Mouse (Mus musculus): ENCODE data around the gene Gm4131. TPM values are rescaled to one million over a fixed set of nuclear protein-coding genes. Genes with fewer than 3 reads are reported as not detected.
A peak's percentile ranks its signal among the peaks of the same experiment; 100 is the strongest.

The Gm4131 gene
- polyA plus RNA-seq, 1 experiment from 2014 or later, result not detected

DNA sequence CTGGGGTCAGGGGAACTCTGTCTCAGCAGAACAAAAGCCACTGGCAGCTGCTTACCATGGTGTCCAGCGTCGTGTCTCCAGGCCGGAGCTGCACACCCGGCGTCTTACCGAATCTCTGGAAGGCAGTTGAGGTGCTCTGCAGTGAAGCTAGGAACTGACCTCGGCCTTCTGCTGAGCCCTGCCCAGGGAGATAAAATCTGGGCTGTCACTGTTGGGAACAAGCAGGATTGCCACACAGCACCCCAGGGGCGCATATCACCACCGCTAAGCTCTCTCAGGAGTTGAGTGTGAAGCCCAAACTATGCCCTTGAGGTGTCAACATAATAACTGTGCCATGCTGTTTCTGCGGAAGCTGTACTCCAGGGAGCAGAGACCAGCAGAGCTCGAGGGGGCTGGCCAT lies 113.4 kb downstream of the Gm4131 start:
- Histone ChIP-seq H3K9me3 (ENCODE audit: control insufficient read depth, low read depth, low read length) (no peaks in the 10 kb centered on the region), H3K27ac (ENCODE audit: low read length) (no peak overlapping the region), H3K4me2 (replicated peaks; ENCODE audit: low read depth, low read length) (no peak overlapping the region), H3K9ac (replicated peaks; ENCODE audit: low read depth, low read length) (no peak overlapping the region), H3K4me3 (ENCODE audit: low read depth, low read length) (no peak overlapping the region), H3K27me3 (ENCODE audit: control insufficient read depth, insufficient read depth, low read length) (no peaks in the 10 kb centered on the region), H3K4me1 (ENCODE audit: control insufficient read depth, insufficient read depth, low read length) (0 out of 2 replicates have a peak, but pooled peaks cover 4% of the 10 kb centered on the region), H3K36me3 (ENCODE audit: control insufficient read depth, insufficient read depth, low read length) (no peaks in the 10 kb centered on the region)
- 82% methylated on average over 11 of the region's 11 CpGs for WGBS
- no peak for ATAC-seq (ENCODE audit: insufficient number of reproducible peaks, insufficient read depth, low FRiP score, low read depth)

DNA sequence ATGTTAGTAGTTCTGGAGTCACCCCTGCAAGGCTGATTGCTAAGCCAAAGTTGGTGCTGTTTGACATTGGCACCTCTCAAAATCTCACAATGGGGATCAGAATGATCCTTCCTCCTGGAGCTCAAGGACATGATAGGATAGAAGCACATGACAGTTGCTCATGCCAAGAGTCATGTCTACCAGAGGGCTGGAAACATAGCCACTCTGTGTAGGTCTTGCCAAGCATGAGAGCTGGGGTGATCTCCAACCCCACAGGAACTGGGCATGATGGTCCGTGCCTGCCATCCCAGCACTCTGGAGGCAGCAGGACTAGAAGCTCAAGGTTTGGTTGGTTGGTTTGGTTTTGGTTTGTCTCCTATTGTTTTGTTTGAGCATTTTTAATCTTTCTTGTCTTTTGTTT lies 116.0 kb downstream of the Gm4131 start:
- Histone ChIP-seq H3K27me3 (ENCODE audit: control insufficient read depth, insufficient read depth, low read length) (no peaks in the 10 kb centered on the region), H3K4me2 (replicated peaks; ENCODE audit: low read depth, low read length) (no peak overlapping the region), H3K4me3 (ENCODE audit: low read depth, low read length) (no peak overlapping the region), H3K9ac (replicated peaks; ENCODE audit: low read depth, low read length) (no peak overlapping the region), H3K36me3 (ENCODE audit: control insufficient read depth, insufficient read depth, low read length) (no peaks in the 10 kb centered on the region), H3K9me3 (ENCODE audit: control insufficient read depth, low read depth, low read length) (no peaks in the 10 kb centered on the region), H3K4me1 (ENCODE audit: control insufficient read depth, insufficient read depth, low read length) (0 out of 2 replicates have a peak, but pooled peaks cover 4% of the 10 kb centered on the region), H3K27ac (ENCODE audit: low read length) (no peak overlapping the region)
- 96% methylated on average over 1 of the region's 1 CpGs for whole genome bisulfite sequencing
- ATAC-seq (ENCODE audit: insufficient number of reproducible peaks, insufficient read depth, low FRiP score, low read depth), result no peak

DNA sequence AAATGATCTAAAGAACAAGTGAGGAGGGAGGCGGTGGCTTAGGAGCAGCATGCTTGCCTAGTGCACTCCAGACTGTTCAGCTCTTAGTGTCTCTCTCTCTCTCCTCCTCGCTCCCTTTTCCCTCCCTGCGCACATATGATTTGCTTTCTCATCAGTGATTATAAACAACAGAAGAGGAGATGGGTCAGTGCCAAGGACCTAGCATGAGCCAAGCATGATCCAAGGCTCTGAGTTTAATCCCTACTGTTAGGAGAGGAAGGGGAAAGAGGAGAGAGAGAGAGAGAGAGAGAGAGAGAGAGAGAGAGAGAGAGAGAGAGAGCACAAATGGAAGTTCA lies 119.5 kb downstream of the Gm4131 start:
- Histone ChIP-seq H3K36me3 (ENCODE audit: control insufficient read depth, insufficient read depth, low read length) (no peaks in the 10 kb centered on the region), H3K9me3 (ENCODE audit: control insufficient read depth, low read depth, low read length) (no peaks in the 10 kb centered on the region), H3K27ac (ENCODE audit: low read length) (no peak overlapping the region), H3K9ac (replicated peaks; ENCODE audit: low read depth, low read length) (no peak overlapping the region), H3K4me2 (replicated peaks; ENCODE audit: low read depth, low read length) (no peak overlapping the region), H3K27me3 (ENCODE audit: control insufficient read depth, insufficient read depth, low read length) (no peaks in the 10 kb centered on the region), H3K4me3 (ENCODE audit: low read depth, low read length) (no peak overlapping the region), H3K4me1 (ENCODE audit: control insufficient read depth, insufficient read depth, low read length) (no peaks in the 10 kb centered on the region)
- ATAC-seq (ENCODE audit: insufficient number of reproducible peaks, insufficient read depth, low FRiP score, low read depth), result peak; percentile 67; the same call in 1 of the 2 replicates
- WGBS, result 60% methylated on average over 3 of the region's 3 CpGs

DNA sequence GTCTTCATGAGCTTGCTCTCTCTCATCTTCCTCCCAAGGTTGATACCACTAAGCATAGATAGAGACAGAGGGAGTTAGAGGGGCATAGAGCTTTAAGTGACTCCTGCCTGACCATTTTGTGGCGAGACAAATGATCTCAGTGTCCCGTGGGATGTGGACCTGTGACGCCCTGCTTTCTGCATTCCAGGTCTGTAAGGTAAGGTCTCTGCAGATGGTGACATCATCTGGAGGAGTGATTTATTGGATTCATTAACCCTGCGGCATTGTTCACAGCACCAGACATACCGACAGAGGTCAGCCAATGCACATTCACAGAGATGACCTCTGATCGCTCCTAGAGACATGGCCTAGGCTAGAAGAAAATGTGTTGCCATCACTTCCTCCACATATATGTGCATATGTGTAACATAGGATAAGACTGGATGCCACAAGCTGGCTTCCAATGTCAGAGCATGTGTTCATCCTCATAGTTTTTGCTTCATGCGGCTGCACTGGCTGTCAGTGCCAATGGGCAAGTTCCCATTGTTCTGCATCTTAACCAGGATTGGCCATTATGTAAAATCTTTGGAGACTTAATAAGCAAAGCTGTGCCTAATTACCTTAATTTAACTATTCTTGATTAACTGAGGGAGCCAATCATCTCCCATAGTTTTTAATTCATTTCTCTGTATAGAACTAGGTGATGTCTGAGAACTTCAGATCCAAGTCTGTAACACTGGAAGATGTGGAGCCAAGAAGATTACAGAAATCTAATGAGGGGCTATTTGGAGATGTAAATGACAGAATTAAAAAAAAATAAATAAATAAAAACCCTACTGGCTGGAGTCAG lies 120.1 kb downstream of the Gm4131 start:
- H3K27me3 ChIP-seq (ENCODE audit: control insufficient read depth, insufficient read depth, low read length), result no peaks in the 10 kb centered on the region
- H3K4me1 ChIP-seq (ENCODE audit: control insufficient read depth, insufficient read depth, low read length), result no peaks in the 10 kb centered on the region
- no peak overlapping the region for H3K4me2 ChIP-seq (replicated peaks; ENCODE audit: low read depth, low read length)
- H3K36me3 ChIP-seq (ENCODE audit: control insufficient read depth, insufficient read depth, low read length), result no peaks in the 10 kb centered on the region
- no peak overlapping the region for H3K9ac ChIP-seq (replicated peaks; ENCODE audit: low read depth, low read length)
- 45% methylated on average over 7 of the region's 7 CpGs for WGBS
- H3K27ac ChIP-seq (ENCODE audit: low read length), result no peak overlapping the region
- no peak overlapping the region for H3K4me3 ChIP-seq (ENCODE audit: low read depth, low read length)
- no peak for ATAC-seq (ENCODE audit: insufficient number of reproducible peaks, insufficient read depth, low FRiP score, low read depth)
- no peaks in the 10 kb centered on the region for H3K9me3 ChIP-seq (ENCODE audit: control insufficient read depth, low read depth, low read length)

DNA sequence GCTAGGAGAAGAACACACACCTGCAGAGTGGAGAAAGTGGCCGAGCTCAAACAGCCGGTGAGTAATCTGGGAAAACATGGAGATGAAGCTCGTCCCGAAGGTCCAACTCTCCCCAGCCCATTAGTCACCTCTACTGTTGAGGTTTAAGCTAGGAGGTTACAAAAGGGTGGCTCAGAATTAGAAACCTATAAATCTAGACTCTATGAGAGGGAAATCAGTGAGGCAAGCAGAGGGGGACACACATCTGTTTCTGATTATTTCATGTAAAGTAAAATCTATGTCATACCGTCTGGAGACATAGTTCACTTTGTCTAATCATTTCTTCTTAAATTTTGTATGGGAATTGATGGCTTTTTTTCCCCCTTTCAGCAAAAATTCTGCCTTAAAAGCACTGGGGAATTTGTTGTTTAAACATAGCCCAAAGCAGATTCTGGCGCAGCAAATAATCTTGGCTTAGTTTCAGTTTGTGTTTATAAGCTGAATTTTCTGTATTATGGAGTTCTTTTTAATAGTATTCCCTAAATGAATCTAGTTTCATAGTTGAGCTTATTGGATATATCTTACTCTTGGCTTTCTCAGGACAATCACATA lies 122.8 kb downstream of the Gm4131 start:
- WGBS, result 47% methylated on average over 6 of the region's 6 CpGs
- no peak overlapping the region for H3K27ac ChIP-seq (ENCODE audit: low read length)

DNA sequence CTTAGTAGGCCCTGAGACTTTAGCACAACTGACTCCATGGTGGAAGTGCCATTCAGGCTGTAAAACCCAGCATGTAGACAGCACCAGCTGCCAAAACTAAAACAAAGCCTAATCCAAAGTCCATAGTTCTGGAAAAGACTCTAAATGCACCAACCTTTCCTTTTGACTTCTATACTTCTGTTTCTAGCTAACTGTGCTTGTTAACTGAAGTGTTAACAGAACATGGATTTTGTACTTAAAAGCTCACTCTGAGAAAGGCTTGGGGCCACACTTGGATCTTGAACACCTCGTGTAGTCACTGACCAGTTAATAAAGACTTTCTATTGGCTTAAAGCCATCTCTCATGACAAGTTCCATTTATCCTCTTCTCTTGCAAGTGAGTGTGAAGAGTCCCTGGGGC lies 123.8 kb downstream of the Gm4131 start:
- Histone ChIP-seq H3K36me3 (ENCODE audit: control insufficient read depth, insufficient read depth, low read length) (no peaks in the 10 kb centered on the region), H3K9ac (replicated peaks; ENCODE audit: low read depth, low read length) (no peak overlapping the region), H3K4me2 (replicated peaks; ENCODE audit: low read depth, low read length) (no peak overlapping the region), H3K4me1 (ENCODE audit: control insufficient read depth, insufficient read depth, low read length) (no peaks in the 10 kb centered on the region), H3K27ac (ENCODE audit: low read length) (no peak overlapping the region), H3K27me3 (ENCODE audit: control insufficient read depth, insufficient read depth, low read length) (no peaks in the 10 kb centered on the region), H3K4me3 (ENCODE audit: low read depth, low read length) (no peak overlapping the region), H3K9me3 (ENCODE audit: control insufficient read depth, low read depth, low read length) (no peaks in the 10 kb centered on the region)
- WGBS, result 69% methylated on average over 1 of the region's 1 CpGs
- no peak for ATAC-seq (ENCODE audit: insufficient number of reproducible peaks, insufficient read depth, low FRiP score, low read depth)

More for the DNA sequence above, 122.8 kb downstream of the Gm4131 start:
- H3K36me3 ChIP-seq (ENCODE audit: control insufficient read depth, insufficient read depth, low read length), result no peaks in the 10 kb centered on the region
- no peaks in the 10 kb centered on the region for H3K27me3 ChIP-seq (ENCODE audit: control insufficient read depth, insufficient read depth, low read length)
- H3K4me2 ChIP-seq (replicated peaks; ENCODE audit: low read depth, low read length), result no peak overlapping the region
- no peak for ATAC-seq (ENCODE audit: insufficient number of reproducible peaks, insufficient read depth, low FRiP score, low read depth)
- no peak overlapping the region for H3K9ac ChIP-seq (replicated peaks; ENCODE audit: low read depth, low read length)
- no peaks in the 10 kb centered on the region for H3K9me3 ChIP-seq (ENCODE audit: control insufficient read depth, low read depth, low read length)
- H3K4me3 ChIP-seq (ENCODE audit: low read depth, low read length), result no peak overlapping the region
- H3K4me1 ChIP-seq (ENCODE audit: control insufficient read depth, insufficient read depth, low read length), result no peaks in the 10 kb centered on the region

DNA sequence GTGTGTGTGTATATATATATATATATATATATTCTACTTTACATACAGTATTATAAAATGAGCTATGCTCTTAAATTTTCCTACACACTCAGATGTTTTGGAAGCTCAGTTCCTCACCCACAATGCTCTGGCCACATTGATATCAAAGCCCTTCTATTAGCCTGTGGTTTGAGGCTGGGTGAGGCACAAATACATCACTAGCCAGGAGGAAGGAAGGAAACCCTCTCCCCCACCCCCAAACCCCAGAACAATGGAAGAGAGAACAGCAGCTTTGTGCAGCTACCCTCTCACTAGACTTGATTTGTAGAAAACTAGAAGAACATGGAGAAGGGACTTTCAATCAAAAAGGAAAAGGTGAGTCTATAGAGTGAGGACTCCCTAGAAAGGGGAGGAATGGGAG lies 126.7 kb downstream of the Gm4131 start:
- Histone ChIP-seq H3K9ac (replicated peaks; ENCODE audit: low read depth, low read length) (no peak overlapping the region), H3K27ac (ENCODE audit: low read length) (no peak overlapping the region), H3K4me2 (replicated peaks; ENCODE audit: low read depth, low read length) (no peak overlapping the region), H3K27me3 (ENCODE audit: control insufficient read depth, insufficient read depth, low read length) (no peaks in the 10 kb centered on the region), H3K36me3 (ENCODE audit: control insufficient read depth, insufficient read depth, low read length) (no peaks in the 10 kb centered on the region), H3K4me1 (ENCODE audit: control insufficient read depth, insufficient read depth, low read length) (no peaks in the 10 kb centered on the region), H3K4me3 (ENCODE audit: low read depth, low read length) (no peak overlapping the region), H3K9me3 (ENCODE audit: control insufficient read depth, low read depth, low read length) (no peaks in the 10 kb centered on the region)
- no peak for ATAC-seq (ENCODE audit: insufficient number of reproducible peaks, insufficient read depth, low FRiP score, low read depth)

DNA sequence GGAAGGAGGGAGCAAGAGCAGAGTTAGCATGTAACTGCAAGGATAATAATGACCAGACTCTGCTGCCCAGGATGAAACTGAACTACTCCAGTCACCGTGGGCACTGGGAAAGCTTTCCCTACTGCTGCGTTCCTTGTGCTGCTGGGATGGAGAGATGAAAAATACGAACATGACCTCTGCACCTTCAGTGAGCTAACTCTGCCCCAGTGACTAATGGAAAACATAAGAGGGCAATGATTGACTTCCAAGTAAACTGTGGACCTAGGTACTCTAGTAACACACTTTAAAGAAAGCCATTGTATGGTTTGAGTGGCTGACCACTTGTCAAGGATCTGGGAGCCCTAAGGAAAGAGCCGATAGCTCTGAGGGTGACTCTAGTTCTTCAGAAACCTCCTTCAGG lies 128.5 kb downstream of the Gm4131 start:
- no peak for ATAC-seq (ENCODE audit: insufficient number of reproducible peaks, insufficient read depth, low FRiP score, low read depth)
- H3K4me3 ChIP-seq (ENCODE audit: low read depth, low read length), result no peak overlapping the region
- 54% methylated on average over 4 of the region's 4 CpGs for WGBS

More for the DNA sequence above, 128.5 kb downstream of the Gm4131 start:
- no peak overlapping the region for H3K27ac ChIP-seq (ENCODE audit: low read length)
- no peak overlapping the region for H3K4me2 ChIP-seq (replicated peaks; ENCODE audit: low read depth, low read length)
- H3K9me3 ChIP-seq (ENCODE audit: control insufficient read depth, low read depth, low read length), result no peaks in the 10 kb centered on the region
- H3K27me3 ChIP-seq (ENCODE audit: control insufficient read depth, insufficient read depth, low read length), result no peaks in the 10 kb centered on the region
- H3K4me1 ChIP-seq (ENCODE audit: control insufficient read depth, insufficient read depth, low read length), result no peaks in the 10 kb centered on the region
- H3K9ac ChIP-seq (replicated peaks; ENCODE audit: low read depth, low read length), result no peak overlapping the region
- no peaks in the 10 kb centered on the region for H3K36me3 ChIP-seq (ENCODE audit: control insufficient read depth, insufficient read depth, low read length)
